Mouse (Mus musculus) hindbrain, postnatal 0 days (tissue): ENCODE data around the gene Catsperg1. TPM values are rescaled to one million over a fixed set of nuclear protein-coding genes. Genes with fewer than 3 reads are reported as not detected.

Source experiments
- ATAC-seq: fragments of 200-750 bp; cut with Nextera tagmentation; 2 replicates; pipeline ENCODE4 v1.8.0; 2017; ENCODE audit warnings: mild to moderate bottlenecking, moderate TSS enrichment, moderate library complexity
- DNase-seq: peaks from one replicate; pipeline ENCODE4 v3.0.0-alpha.2; 2015; ENCODE audit warnings: low spot score
- H3K27ac ChIP-seq: fragments of 300-500 bp; sonication (generic); 2 replicates; pipeline ENCODE4 v1.5.1; 2014; ENCODE audit warnings: mild to moderate bottlenecking
- H3K27me3 ChIP-seq: fragments of 300-500 bp; sonication (generic); 2 replicates; pipeline ENCODE4 v1.6.1; 2014; ENCODE audit warnings: low read length, mixed read lengths; ENCODE audit not compliant: insufficient read depth
- H3K36me3 ChIP-seq: fragments of 300-500 bp; sonication (generic); 2 replicates; pipeline ENCODE4 v1.6.1; 2014; ENCODE audit warnings: low read length, mixed read lengths; ENCODE audit not compliant: insufficient read depth
- H3K4me1 ChIP-seq: fragments of 300-500 bp; sonication (generic); 2 replicates; pipeline ENCODE4 v1.6.1; 2014; ENCODE audit warnings: antibody characterized with exemption, low read length, mixed read lengths; ENCODE audit not compliant: insufficient read depth
- H3K4me2 ChIP-seq: fragments of 300-500 bp; sonication (generic); 2 replicates; pipeline ENCODE4 v1.6.1; 2014; ENCODE audit warnings: low read depth, mild to moderate bottlenecking, low read length, moderate library complexity, mixed read lengths
- H3K4me3 ChIP-seq: fragments of 300-500 bp; sonication (generic); 2 replicates; pipeline ENCODE4 v1.5.1; 2014; ENCODE audit warnings: low read length
- H3K9ac ChIP-seq: fragments of 300-500 bp; sonication (generic); replicated peaks from 2 replicates; pipeline ENCODE4 v1.6.1; 2014; ENCODE audit warnings: mild to moderate bottlenecking, low read length, moderate library complexity, mixed read lengths
- H3K9me3 ChIP-seq: fragments of 300-500 bp; sonication (generic); 2 replicates; pipeline ENCODE4 v1.6.1; 2016; ENCODE audit warnings: low read length, mixed read lengths
- CTCF ChIP-seq: IDR thresholded peaks from 2 replicates; pipeline ENCODE4 v1.5.1; 2016; ENCODE audit warnings: antibody characterized with exemption, control low read depth, low read depth
- WGBS: fragments of 180-500 bp; shearing (Covaris S2); extraction: QIAGEN DNeasy Blood & Tissue Kit; methylation state at CpG from one replicate; pipeline ENCODE4 v1.1.7; 2014; 5-methylcytosine and 5-hydroxymethylcytosine counted together
- polyA plus RNA-seq: library from polyadenylated mRNA; unstranded; fragments of >200 nt; fragmentation: Nextera tagmentation; extraction: Ambion mirVana; gene quantifications from 2 replicates; pipeline ENCODE4 v1.2.1, GENCODE M21; 2015
- total RNA-seq: library from RNA; depleted of rRNA; stranded (reverse); fragments of >200 nt; gene quantifications from 2 replicates; pipeline ENCODE4 v1.2.3, GENCODE M21; 2014

Catsperg1 gene
- total and polyA plus RNA-seq, 2 experiments from 2014 or later, result 0.95 to 2.4 TPM

GRCm38 (mm10) chr7:29248261-29248841 is 34.5 kb upstream of the Catsperg1 start, which contains the start of gene 2200002D01Rik:
Gene 2200002D01Rik, minus strand, starts transcription at chr7:29248466.
- WGBS, result 28% methylated on average over 20 of the region's 20 CpGs
- Histone ChIP-seq H3K27ac (no peak within 1 kb of the TSS), H3K4me1 (no peaks in the 10 kb centered on the region), H3K9ac (0 out of 2 replicates have a peak within 1 kb of the TSS, but pooled peaks have one; percentile 4), H3K9me3 (no peaks in the 10 kb centered on the region), H3K27me3 (no peaks in the 10 kb centered on the region), H3K4me2 (peak within 1 kb of the TSS; percentile 45), H3K36me3 (peaks cover 3% of the 10 kb centered on the region; the same call in 1 of the 2 replicates), H3K4me3 (peak within 1 kb of the TSS; percentile 6; the same call in 1 of the 2 replicates)
- DNase-seq (no peak), ATAC-seq (peak; percentile 31; the same call in 1 of the 2 replicates)
- no peak for TF ChIP-seq CTCF

GRCm38 (mm10) chr7:29247706-29248105 is 33.9 kb upstream of the Catsperg1 start:
- H3K27ac ChIP-seq, result no peak overlapping the region
- peak; percentile 42; the same call in 1 of the 2 replicates for ATAC-seq

GRCm38 (mm10) chr7:29247314-29247700 is 33.5 kb upstream of the Catsperg1 start:
- peak; percentile 95 for TF ChIP-seq CTCF
- ATAC-seq, result peak; percentile 57
- no peak overlapping the region for H3K9ac ChIP-seq
- WGBS, result 25% methylated on average over 16 of the region's 16 CpGs
- DNase-seq, result peak; percentile 71
- H3K27ac ChIP-seq, result no peak overlapping the region
- peak overlapping the region; percentile 45 for H3K4me2 ChIP-seq
- no peaks in the 10 kb centered on the region for H3K9me3 ChIP-seq
- no peaks in the 10 kb centered on the region for H3K4me1 ChIP-seq
- H3K4me3 ChIP-seq, result 0 out of 2 replicates have a peak overlapping the region, but pooled peaks have one; percentile 6
- H3K36me3 ChIP-seq, result peaks cover 3% of the 10 kb centered on the region; the same call in 1 of the 2 replicates
- no peaks in the 10 kb centered on the region for H3K27me3 ChIP-seq

More at GRCm38 (mm10) chr7:29247706-29248105, 33.9 kb upstream of the Catsperg1 start:
- Histone ChIP-seq H3K4me1 (no peaks in the 10 kb centered on the region), H3K4me2 (peak overlapping the region; percentile 45), H3K4me3 (peak overlapping the region; percentile 6; the same call in 1 of the 2 replicates), H3K36me3 (peaks cover 3% of the 10 kb centered on the region; the same call in 1 of the 2 replicates), H3K27me3 (no peaks in the 10 kb centered on the region), H3K9me3 (no peaks in the 10 kb centered on the region), H3K9ac (0 out of 2 replicates have a peak overlapping the region, but pooled peaks have one; percentile 4)
- DNase-seq, result no peak
- TF ChIP-seq CTCF, result no peak
- 30% methylated on average over 19 of the region's 19 CpGs for WGBS

GRCm38 (mm10) chr7:29246619-29247313 is 32.9 kb upstream of the Catsperg1 start:
- H3K27ac ChIP-seq, result no peak overlapping the region
- no peaks in the 10 kb centered on the region for H3K4me1 ChIP-seq
- no peak overlapping the region for H3K4me2 ChIP-seq
- H3K9ac ChIP-seq, result no peak overlapping the region
- no peaks in the 10 kb centered on the region for H3K9me3 ChIP-seq
- ATAC-seq (no peak), DNase-seq (no peak)
- H3K27me3 ChIP-seq, result no peaks in the 10 kb centered on the region
- H3K4me3 ChIP-seq, result no peak overlapping the region
- H3K36me3 ChIP-seq, result peaks cover 3% of the 10 kb centered on the region; the same call in 1 of the 2 replicates
- no peak for TF ChIP-seq CTCF
- WGBS, result 91% methylated on average over 21 of the region's 21 CpGs

GRCm38 (mm10) chr7:29246015-29246414 is 32.2 kb upstream of the Catsperg1 start:
- WGBS, result 81% methylated on average over 5 of the region's 5 CpGs
- H3K4me3 ChIP-seq, result no peak overlapping the region
- no peak for TF ChIP-seq CTCF
- H3K36me3 ChIP-seq, result peaks cover 3% of the 10 kb centered on the region; the same call in 1 of the 2 replicates
- H3K4me2 ChIP-seq, result no peak overlapping the region
- H3K27me3 ChIP-seq, result no peaks in the 10 kb centered on the region
- ATAC-seq (no peak), DNase-seq (no peak)
- no peak overlapping the region for H3K9ac ChIP-seq
- no peaks in the 10 kb centered on the region for H3K9me3 ChIP-seq
- no peak overlapping the region for H3K27ac ChIP-seq
- H3K4me1 ChIP-seq, result no peaks in the 10 kb centered on the region

GRCm38 (mm10) chr7:29244732-29245416 is 31.0 kb upstream of the Catsperg1 start:
- Histone ChIP-seq H3K4me2 (no peak overlapping the region), H3K27me3 (no peaks in the 10 kb centered on the region), H3K4me3 (no peak overlapping the region), H3K36me3 (peaks cover 3% of the 10 kb centered on the region; the same call in 1 of the 2 replicates), H3K9me3 (no peaks in the 10 kb centered on the region), H3K4me1 (no peaks in the 10 kb centered on the region), H3K27ac (no peak overlapping the region), H3K9ac (no peak overlapping the region)
- no peak for ATAC-seq
- DNase-seq, result no peak
- 83% methylated on average over 7 of the region's 7 CpGs for WGBS
- peak; percentile 66 for TF ChIP-seq CTCF
